Mouse (Mus musculus) cerebellum, adult 9-11 months (tissue): ENCODE data around the gene Tbrg4.

Experiments used
- DNase-seq: peaks from one replicate; pipeline ENCODE4 v3.0.0; 2022

Gene Tbrg4

GRCm38 (mm10) chr11:6588295-6588694 lies 37.6 kb downstream of the Tbrg4 start:
- peak; percentile 38 for DNase-seq

- DNase-seq, result peak; percentile 90
Observed at GRCm38 (mm10) chr11:6587249-6587940, 38.5 kb downstream of the Tbrg4 start.

- DNase-seq, result peak; percentile 32
Observed at GRCm38 (mm10) chr11:6586660-6587059, 39.2 kb downstream of the Tbrg4 start.

GRCm38 (mm10) chr11:6585748-6586147 lies 40.1 kb downstream of the Tbrg4 start:
- DNase-seq, result no peak

- no peak for DNase-seq
Observed at GRCm38 (mm10) chr11:6581560-6581959, 44.3 kb downstream of the Tbrg4 start.

GRCm38 (mm10) chr11:6580065-6580750 lies 45.7 kb downstream of the Tbrg4 start:
- no peak for DNase-seq

- DNase-seq, result no peak
Observed at GRCm38 (mm10) chr11:6579361-6579760, 46.5 kb downstream of the Tbrg4 start.

GRCm38 (mm10) chr11:6576151-6576550 lies 49.7 kb downstream of the Tbrg4 start:
- no peak for DNase-seq

GRCm38 (mm10) chr11:6569410-6569777 lies 56.5 kb downstream of the Tbrg4 start:
- no peak for DNase-seq

- no peak for DNase-seq
Observed at GRCm38 (mm10) chr11:6568584-6569409, 57.1 kb downstream of the Tbrg4 start.

GRCm38 (mm10) chr11:6567951-6568350 lies 57.9 kb downstream of the Tbrg4 start:
- DNase-seq, result no peak

- DNase-seq, result no peak
Observed at GRCm38 (mm10) chr11:6566496-6566895, 59.4 kb downstream of the Tbrg4 start.
